Mouse (Mus musculus) CD8-positive naive resting alpha-beta T cell, adult 2 months (primary cell): ENCODE data around the gene Bean1.

Experiments
- DNase-seq, 2 experiments: peaks; one replicate each; pipeline ENCODE4 v3.0.0; 2022; ENCODE audit warnings: low read depth in 2 of 2, low spot score in 2 of 2

Gene Bean1

DNA sequence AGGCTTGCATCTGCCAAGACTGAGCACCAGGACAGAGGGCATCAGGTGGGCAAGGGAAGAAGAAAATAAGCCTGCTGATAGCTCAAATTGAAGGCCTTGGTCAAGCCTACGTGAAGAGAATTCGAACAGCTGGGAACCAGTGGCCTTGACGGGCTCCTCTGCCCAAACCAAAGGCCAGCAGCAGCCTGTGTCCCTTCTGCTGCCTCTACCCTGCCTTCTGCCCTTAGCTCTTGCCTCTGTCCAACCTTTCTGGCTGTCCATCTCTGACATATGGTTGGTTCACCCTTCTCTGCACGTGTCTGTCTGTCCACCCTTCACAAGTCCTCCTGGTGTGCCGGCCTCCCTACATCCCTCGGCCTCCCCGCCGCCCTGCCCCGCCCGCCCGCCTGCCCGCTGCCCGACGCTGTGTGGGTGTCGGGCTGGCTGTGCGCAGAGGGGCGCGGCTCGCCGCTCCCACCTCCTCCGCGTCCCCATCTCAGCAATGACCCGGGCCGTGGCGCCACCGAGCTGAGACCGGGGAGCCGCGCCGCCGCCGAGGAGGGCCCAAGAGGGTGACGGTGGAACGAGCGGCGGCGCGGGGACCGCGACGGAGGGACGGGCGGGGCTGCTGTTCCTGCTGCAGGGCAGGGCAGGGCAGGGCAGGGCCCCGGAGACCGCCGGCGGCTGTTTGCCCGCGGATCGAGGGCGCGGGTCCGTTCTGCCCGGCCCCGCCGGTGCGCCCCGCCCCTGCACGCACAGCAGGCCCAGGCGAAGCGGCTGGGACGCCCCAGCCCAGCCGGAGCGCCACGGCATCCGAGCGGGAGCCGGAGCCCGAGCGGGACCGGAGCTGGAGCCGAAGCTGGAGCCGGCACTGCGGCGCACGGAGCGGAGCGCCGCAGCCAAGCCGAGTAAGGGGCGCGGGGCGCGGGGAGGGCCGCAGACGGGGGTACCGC lies at the start of gene Bean1:
Gene Bean1 (plus strand): TSS at position 325 of the 932 bp plus-strand sequence.
- DNase-seq = no peak

DNA sequence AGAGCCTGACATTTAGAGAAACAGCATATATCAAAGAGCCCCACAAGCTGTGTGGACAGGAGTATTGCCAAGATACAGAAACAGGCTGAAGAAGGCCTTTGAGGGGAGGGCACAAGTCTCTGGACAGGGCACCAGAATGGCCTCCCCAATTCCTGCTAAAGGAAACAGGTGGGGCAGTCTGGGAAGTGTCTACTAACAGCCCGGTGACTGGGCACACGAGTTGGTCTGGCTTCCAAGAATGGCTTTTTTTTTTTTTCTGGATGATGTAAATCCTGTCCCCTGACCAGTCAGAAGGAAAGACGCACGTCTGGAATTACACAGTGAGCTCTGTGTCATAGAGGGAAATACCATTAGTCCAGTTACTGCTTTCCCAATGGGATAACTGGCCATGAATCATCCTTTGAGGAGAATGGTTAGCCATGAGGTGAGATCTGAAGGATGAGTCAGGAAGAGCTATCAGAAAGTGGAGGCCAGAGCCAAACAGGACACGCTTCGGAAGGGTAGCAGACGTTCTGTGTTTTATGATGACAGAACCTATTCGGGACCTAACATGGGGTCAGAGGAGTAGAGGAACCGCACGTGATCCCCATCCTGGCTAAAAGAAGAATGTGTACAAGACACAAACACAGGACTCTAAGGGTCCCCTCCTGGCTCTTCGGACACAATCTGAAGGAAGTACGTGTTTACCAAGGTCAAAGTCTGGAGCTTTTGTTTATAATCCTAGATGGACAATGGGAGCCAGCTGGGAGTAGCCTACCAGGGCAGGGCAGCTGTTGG lies 48.4 kb upstream of the Bean1 start:
- DNase-seq = no peak

DNA sequence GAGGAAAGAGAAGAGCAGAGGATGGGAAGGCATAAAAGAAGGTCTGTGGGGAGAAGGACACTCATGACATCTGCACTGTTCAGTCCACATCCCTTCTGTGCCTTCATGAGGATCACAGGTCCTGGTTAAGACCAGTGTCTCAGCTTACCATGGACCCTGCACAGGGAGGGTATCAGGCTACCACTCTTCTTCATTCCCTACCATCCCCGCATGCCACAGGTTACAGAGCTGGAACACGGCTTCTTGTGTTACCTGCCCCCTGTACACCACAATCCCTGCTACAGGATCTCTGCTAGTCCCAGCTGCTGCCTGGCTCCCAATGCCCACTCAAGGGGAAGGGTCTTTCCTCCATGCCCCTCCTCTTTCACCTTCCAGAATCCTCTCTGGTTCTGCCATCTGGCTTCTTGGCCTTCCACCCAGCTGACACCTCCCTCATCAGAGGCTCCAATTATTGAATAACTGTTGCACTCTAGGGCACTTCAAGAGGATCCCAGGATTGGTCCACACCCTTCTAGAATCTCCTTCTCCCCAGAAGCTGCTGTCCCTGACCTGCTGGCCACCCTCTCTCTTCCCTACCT lies 47.1 kb upstream of the Bean1 start:
- DNase-seq = no peak

DNA sequence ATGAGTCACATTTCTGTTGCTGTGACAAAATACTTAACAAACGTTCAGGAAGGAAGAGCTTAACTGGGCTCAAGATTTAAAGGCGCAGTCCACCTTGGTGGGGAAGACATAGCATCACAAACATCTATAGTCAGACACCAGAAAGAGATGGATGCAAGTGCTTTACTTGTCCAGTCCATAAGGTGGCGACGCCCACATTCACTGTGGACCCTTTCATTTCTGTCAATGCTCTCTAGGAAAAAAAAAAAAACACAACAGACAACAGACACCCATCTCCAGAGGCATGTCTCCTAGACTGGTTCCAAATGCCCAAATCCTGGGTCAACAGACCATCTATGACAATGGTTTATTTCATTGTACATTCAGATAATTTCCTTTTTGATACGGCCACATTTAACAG lies 45.7 kb upstream of the Bean1 start:
- DNase-seq = no peak

DNA sequence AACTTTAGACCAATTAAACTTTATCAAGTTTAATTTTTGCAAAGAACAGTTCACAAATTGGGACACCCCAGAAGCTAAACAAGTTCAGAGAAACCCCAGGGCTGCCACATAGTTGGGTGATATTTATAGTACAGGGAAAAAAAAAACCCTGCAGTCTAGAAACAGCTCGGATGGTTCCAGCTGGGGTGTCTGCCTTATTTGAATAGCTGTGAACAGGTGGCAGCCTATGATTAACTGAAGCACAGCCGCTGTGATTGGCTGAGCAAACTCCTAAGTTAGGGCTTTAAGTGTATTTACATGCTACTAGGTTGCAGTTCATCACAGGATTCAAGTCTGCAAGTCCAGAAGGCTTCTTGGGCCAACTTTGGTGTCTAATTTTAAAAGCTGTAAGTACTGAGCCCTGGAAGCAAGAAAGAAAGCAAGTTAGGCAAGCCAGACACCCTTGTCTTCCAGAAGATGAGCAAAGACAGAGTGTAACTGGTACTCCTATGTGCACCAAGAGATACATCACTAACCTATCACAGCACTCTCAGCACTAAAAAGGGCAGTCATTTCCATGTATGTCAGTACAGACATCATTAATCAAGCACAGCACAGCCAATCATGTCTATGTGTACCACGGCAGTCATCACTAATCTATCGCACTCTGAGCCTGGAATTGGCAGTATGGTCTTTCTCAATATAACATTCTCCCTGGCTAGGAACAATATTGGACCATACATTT lies 42.9 kb upstream of the Bean1 start:
- DNase-seq = no peak

DNA sequence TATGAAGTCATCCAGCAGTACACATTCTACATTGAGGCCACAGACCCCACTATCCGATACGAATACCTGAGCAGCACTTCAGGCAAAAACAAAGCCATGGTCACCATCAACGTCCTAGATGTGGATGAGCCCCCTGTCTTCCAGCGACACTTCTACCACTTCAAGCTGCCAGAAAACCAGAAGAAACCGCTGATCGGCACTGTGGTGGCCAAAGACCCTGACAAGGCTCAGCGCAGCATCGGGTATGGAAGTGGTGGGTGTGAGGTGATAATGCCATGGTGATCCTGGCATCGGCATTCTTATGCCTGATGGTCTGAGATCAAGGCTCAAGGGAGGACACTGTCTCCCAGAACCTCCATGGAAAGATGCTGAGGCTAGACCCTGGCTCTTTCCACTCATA lies 39.3 kb upstream of the Bean1 start:
- DNase-seq = no peak

DNA sequence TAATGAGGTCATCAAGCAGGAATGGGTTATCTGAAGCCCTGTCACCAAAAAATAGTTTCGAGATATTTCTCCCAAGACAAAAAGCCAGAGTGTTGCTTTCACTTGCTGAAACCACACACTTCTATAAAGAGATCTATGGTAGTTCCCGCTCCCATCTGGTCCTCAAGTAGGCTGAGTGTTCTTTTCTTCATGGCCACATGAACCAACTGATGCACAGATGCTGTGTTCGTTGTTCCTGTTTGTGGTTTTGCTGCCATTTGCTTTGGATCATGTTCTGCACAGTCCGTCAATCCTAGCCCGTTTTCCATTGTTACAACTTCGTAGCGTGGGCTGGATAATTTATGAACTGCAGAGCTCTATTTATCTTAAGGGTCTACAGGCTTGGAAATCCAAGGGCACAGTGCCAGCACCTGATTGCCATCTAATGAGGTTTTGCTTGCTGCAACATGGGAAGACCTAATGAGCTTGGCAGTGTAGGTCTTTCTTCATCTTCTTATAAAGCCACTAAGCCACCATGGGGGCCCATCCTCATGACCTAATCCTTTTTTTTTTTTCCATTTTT lies 38.7 kb upstream of the Bean1 start:
- DNase-seq = no peak

DNA sequence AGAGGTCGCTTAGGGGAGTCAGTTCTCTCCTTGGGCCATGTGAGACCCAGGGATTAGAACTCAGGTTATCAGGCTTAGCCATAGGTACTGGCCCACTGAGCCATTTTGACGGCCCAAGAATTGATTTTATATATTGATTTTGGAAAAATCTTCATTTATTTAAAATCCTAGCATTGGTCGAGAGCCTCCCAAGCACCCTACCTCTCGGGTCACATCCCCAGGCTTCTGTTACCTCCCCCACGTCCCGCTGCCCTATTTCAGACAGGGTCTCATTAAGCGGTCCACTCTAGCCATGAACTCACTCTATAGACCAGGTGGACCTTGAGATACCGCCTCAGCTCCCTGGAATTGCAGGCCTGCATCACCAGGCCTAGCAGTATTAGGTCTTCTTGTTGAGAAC lies 35.7 kb upstream of the Bean1 start:
- no peak for DNase-seq

DNA sequence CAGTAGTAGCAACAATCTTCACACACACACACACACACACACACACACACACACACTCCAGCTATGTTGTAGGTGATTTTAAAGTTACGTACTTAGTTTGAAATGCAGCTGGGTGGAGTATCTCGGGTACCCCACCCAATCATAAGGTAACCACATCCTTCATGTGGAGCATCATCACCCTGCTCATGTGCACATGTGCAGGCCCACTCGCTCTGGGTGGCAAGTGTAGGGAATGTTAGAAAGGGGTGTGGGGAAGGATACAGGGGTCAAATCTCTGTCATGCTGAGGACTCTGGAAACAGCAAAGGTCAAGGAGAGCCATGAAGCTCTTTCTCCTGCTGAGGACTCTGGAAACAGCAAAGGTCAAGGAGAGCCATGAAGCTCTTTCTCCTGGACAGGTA lies 34.0 kb upstream of the Bean1 start:
- DNase-seq = no peak

DNA sequence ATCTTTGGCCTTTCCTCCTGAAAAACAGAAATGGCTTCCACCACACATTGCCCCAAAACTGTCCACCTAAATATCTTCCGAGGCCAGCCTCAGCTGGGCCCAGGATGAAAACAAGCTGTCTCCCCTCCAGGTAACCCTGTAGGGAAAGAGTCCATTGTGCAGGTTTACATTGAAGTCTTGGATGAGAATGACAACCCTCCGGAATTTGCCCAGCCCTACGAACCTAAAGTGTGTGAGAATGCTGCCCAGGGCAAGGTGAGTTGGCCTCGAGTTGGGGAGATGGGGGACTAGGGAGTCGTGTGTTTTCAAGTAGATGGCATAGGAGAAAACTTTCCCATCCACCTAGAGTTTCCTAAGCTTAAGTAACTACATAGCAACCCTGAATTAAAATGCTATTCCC lies 32.6 kb upstream of the Bean1 start:
- no peak for DNase-seq

DNA sequence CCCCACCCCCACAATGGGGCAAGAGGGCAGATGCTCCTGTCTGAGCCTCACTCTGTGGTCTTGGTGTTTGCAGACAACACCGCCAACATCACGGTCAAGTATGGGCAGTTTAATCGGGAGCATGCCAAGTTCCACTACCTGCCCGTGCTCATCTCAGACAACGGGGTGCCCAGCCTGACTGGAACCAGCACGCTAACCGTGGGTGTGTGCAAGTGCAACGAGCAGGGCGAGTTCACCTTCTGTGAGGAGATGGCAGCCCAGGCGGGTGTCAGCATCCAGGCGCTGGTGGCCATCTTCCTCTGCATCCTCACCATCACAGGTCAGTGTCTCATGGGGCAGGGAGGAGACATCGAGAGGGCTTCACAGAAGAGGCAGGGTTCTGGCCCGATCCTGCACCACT lies 29.6 kb upstream of the Bean1 start:
- no peak for DNase-seq

DNA sequence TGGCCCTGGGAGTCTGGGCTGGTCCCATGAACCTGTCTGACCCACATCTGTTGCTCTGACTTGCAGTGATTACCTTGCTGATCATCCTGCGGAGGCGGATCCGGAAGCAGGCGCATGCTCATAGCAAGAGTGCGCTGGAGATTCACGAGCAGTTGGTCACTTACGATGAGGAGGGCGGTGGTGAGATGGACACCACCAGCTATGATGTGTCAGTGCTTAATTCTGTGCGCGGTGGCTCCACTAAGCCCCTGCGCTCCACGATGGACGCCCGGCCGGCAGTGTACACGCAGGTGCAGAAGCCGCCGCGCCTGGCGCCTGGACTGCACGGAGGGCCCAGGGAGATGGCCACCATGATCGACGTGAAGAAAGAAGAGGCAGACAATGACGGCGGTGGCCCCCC lies 27.8 kb upstream of the Bean1 start:
- no peak for DNase-seq

DNA sequence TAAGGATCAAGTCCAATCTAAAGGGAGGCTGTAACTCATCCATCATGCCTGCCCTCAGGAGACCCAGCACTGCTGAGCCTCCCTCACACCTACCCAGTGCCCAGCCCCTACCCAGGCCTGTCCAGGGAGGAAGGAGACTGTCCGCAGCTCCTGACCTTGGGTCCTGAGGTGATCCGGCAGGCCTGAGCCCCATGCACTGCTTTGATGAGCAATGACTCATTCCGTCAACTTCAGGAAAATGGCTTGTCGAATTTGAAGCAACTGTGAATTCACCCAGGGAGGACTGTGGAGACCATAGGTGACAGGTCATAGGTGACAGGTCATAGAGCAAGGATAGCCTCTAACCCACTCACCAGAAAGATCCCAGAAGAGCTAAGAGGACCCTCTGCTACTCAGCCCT lies 26.9 kb upstream of the Bean1 start:
- DNase-seq = no peak

DNA sequence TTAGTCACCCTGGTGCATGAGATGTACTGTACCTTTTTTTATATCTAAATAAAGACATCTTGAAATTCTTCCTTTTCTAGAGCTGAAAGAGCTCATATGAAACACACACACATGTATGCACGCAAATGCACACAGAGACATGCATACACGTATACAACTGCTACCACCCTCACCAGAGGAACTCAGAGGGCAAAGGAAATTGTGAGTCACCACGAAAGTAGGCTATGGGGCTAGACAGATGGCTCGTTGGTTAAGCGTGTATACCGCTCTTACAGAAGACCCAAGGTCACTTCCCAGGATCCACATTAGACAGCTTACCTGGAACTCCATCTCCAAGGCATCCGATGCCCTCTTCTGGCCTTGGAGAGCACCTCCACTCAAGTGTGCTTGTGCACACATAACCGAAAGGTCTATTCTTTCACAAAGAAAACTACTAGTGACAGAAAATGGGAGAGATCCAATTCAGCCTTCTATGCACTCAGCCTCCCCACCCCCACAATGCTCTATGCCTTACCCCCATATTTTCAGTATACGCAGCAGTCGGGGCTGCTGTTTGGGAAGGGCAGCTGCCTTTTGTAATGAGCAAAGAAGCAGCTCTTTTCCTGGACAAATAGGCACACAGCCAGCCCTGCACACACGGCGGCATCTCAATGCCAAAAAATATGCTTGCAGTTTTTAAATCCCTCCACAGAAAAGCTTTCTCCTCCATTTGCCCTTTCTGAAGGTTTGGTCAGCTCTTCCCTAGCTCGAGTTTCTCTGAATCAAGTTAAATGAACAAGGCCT lies 25.6 kb upstream of the Bean1 start:
- DNase-seq = no peak

DNA sequence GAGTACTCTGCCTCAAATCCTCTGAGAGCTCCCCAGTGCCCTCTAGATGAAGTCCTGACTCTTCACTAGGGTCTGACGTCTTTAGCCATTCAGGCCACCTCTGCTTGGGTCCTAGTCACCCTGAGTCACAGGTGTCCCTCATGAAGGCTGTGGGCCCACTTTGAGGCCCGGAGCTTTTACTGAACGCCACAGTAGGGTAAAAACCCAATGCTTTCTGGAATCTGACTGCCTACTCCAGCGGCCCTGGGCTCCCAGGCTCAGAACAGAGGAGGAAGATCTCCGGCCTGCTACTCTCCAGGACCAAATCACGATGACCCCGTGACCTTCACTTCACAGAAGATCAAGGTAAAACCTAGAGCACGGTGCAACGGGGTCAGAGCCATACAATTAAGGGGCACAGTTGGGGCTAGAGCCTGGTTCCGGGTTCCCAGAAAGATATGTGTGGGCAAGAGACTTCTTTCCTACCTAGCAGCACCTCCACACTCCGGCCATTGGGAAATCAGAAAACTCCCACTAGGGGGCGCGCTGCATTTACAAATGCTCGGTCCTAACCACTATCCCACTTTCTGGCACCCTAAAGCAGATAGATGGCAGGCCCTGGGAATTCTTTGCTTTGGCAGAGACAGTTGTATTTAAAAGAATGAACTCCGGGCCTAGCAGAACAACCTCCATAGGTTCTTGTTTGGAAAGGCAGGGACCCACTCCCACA lies 24.1 kb upstream of the Bean1 start:
- peak; percentile 55 to 68 for DNase-seq

DNA sequence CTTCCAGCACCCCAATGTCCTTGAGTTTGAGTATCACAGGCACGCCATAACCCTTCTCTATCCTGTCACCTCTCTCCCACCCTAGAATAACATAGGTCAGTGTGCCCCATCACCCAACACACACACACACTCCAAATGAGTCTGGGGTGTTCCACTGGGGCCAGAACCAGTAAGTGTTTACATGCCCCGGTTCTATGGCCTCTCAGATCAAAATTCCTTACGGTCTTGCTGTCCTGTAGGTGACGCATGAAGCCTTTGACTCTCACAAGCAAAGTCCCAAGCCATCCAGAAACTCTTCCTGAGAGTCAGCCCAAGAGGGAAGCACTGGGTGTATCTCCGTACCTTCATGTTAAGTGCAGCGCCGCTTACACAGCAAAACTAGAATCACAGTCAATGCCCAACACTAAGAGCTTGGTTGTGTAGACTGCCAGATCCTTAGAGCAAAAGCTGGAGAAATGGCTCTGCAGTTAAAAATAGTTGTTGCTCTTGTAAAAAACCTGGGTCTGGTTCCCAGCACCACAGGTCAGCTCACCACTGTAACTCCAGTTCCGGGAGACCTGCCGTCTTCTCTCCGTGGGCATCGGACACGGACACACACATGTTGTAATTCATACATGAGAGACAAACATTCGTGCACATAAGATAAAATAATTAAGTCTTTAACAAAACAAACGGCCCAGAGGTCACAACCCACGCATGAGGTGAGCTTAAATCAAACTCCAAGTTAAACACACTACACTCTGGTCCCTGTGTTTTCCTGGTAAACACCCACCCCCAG lies 23.3 kb upstream of the Bean1 start:
- DNase-seq = no peak

DNA sequence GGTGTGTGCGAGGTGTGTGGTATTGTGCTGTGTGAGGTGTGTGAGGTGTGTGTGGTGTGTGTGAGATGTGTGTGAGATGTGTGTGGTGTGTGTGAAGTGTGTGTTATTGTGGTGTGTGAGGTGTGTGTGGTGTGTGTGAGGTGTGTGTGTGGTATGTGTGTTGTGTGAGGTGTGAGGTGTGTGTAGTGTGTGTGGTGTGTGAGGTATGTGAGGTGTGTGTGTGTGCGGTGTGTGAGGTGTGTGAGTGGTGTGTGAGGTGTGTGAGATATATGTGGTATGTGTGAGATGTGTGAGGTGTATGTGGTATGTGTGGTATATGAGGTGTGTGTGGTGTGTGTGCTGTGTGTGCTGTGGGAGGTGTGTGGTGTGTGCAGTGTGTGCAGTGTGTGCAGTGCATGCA lies 22.3 kb upstream of the Bean1 start:
- no peak for DNase-seq

DNA sequence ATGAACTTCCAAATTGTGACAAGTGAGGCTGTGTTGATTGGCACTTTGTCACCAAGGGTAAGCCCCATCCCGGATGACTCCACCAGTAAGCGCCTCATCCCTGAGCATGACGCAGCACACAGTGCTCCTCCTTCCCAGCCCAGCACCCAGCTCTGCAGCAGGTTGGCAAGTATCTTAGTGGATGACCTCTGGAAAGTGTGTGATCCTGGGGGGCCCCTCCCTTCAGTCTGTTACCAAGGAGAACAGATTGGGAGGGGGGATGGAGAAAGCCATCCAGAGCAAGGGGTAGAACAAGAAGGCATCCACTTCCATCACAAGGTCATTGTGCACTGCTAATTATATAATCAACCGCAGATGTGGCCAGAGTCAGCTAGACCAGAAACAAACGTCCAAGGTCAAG lies 9.5 kb upstream of the Bean1 start:
- no peak for DNase-seq

DNA sequence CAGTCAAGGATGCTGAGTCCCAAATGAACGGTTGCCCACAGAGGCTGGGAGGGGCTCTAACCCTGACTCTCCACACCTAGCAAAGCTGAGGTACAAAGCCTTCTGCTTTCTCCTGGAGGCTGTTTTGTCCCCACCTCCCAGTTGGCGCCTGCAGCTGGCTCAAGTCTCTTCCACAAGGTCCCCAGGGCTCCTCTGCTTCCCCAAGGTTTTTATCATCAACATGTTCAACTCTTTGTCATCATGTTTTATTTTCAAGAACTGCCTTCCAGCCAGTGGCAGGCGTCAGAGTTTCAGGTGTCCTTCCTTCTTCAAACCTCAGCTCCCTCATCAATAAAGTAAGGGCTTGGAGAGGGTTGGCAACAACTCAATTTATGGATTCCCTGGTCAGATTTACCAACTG lies 781 bp upstream of the Bean1 start:
- DNase-seq = no peak
